Mouse (Mus musculus) forebrain, embryonic 10.5 days (tissue): ENCODE results near the gene Hoxd8. TPM values are rescaled to one million over a fixed set of nuclear protein-coding genes. Genes with fewer than 3 reads are reported as not detected.
A peak's percentile ranks its signal among the peaks of the same experiment; 100 is the strongest.

Source experiments
- DNase-seq: peaks from one replicate; pipeline ENCODE4 v3.0.0-alpha.2; 2017; ENCODE audit warnings: low spot score; ENCODE audit errors: extremely low spot score
- H3K27ac ChIP-seq: fragments of 300-500 bp; sonication (generic); 2 replicates; pipeline ENCODE4 v1.5.1; 2016; ENCODE audit warnings: mild to moderate bottlenecking
- H3K27me3 ChIP-seq: fragments of 300-500 bp; sonication (generic); 2 replicates; pipeline ENCODE4 v1.6.1; 2016; ENCODE audit warnings: mild to moderate bottlenecking; ENCODE audit not compliant: poor library complexity, severe bottlenecking
- H3K36me3 ChIP-seq: fragments of 300-500 bp; sonication (generic); replicated peaks from 2 replicates; pipeline ENCODE4 v1.6.1; 2016; ENCODE audit warnings: mild to moderate bottlenecking, moderate library complexity
- H3K4me1 ChIP-seq: fragments of 300-500 bp; sonication (generic); 2 replicates; pipeline ENCODE4 v1.6.1; 2016
- H3K4me3 ChIP-seq: fragments of 300-500 bp; sonication (generic); 2 replicates; pipeline ENCODE4 v1.5.1; 2016; ENCODE audit warnings: mild to moderate bottlenecking, moderate library complexity
- H3K9me3 ChIP-seq: fragments of 300-500 bp; sonication (generic); 2 replicates; pipeline ENCODE4 v1.6.1; 2016; ENCODE audit warnings: mild to moderate bottlenecking, moderate library complexity
- WGBS: fragments of 180-500 bp; shearing (Covaris S2); methylation state at CpG from one replicate; pipeline ENCODE4 v1.1.7; 2016; 5-methylcytosine and 5-hydroxymethylcytosine counted together
- polyA plus RNA-seq: library from polyadenylated mRNA; unstranded; fragments of >200 nt; fragmentation: Nextera tagmentation; extraction: Ambion mirVana; gene quantifications from 2 replicates; pipeline ENCODE4 v1.2.1, GENCODE M21; 2016

Hoxd8 gene
- polyA plus RNA-seq, 1 experiment from 2014 or later = not detected

DNA sequence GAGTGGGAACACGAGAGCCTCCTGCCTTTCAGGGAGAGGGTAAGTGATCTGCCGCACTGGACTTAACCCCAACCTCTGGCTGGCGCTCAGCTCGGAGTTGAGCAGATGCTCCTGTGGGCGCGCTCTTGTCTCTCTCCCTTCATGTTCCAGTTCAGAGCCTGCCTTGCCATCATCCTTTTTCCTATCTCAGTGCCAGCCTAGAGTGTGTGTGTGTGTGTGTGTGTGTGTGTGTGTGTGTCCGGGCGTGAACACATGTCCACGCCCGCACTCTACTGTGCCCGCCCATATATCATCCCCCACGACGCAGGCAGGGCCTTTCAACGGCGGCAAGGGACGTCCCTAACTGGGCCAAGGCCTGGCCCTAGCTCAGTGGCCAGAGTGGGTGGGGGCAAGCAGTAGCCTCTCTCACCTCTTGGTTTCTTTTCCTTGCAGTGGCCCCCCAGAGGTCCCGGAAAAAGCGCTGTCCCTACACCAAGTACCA is 20.9 kb upstream of the Hoxd8 start:
- no peak for DNase-seq
- WGBS = under 1% methylated on average over 18 of the region's 18 CpGs
- H3K36me3 ChIP-seq = no peaks in the 10 kb centered on the region
- H3K27me3 ChIP-seq = peaks cover 100% of the 10 kb centered on the region
- peaks cover 15% of the 10 kb centered on the region for H3K4me1 ChIP-seq
- no peak overlapping the region for H3K27ac ChIP-seq
- no peaks in the 10 kb centered on the region for H3K9me3 ChIP-seq
- no peak overlapping the region for H3K4me3 ChIP-seq

DNA sequence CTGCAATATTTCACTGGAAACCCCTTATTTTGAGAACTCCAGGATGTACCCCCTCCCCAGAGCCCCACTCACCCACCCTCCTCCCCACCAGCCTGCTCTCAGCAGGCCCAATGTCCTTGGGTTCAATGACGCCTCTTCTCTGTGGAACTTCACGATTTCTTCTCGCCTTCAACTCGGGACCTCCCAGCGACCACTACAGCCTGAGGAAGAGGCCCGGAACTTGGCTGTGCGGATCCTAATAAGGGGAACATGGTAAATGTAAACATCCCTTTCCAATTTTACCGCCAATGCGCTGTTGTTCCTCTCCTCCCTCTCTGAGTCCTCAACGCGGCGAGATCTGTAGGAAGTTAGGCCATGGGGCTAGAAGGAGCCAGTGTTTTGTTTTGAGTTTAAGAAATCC is 20.3 kb upstream of the Hoxd8 start:
- no peak overlapping the region for H3K27ac ChIP-seq

DNA sequence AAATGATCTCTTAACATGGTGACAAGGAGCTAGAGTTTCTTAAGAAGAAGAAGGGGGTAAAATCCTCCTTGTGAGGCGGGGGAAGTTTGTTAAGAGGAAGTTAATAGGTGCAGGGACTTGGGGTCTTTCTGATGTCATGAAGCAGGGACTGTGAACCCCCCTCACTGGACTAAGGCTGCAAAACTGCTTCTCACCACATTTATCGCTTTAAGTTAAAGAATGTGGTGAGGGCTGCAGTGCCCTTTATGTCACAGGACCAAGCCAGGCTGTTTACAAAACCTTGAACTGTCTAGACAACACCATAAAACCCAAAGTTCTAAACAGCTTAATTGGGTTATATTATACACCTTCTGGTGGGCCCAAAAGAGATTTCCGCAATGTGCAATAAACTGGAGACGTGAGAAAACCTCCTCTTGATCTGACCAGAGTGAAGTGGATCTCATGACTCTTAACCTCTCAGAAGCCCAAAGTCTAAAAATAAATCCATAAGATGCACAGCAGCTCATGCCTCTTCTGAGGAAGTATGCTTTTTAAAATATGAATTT is 19.3 kb upstream of the Hoxd8 start:
- peaks cover 100% of the 10 kb centered on the region for H3K27me3 ChIP-seq
- DNase-seq = no peak
- no peak overlapping the region for H3K4me3 ChIP-seq
- H3K36me3 ChIP-seq = no peaks in the 10 kb centered on the region
- 10% methylated on average over 4 of the region's 4 CpGs for WGBS
- H3K9me3 ChIP-seq = no peaks in the 10 kb centered on the region
- peaks cover 15% of the 10 kb centered on the region for H3K4me1 ChIP-seq
- no peak overlapping the region for H3K27ac ChIP-seq

More for the DNA sequence above, 20.3 kb upstream of the Hoxd8 start:
- 1% methylated on average over 12 of the region's 12 CpGs for WGBS
- Histone ChIP-seq H3K4me3 (no peak overlapping the region), H3K27me3 (peaks cover 100% of the 10 kb centered on the region), H3K36me3 (no peaks in the 10 kb centered on the region), H3K9me3 (no peaks in the 10 kb centered on the region), H3K4me1 (peaks cover 15% of the 10 kb centered on the region)
- DNase-seq = no peak

DNA sequence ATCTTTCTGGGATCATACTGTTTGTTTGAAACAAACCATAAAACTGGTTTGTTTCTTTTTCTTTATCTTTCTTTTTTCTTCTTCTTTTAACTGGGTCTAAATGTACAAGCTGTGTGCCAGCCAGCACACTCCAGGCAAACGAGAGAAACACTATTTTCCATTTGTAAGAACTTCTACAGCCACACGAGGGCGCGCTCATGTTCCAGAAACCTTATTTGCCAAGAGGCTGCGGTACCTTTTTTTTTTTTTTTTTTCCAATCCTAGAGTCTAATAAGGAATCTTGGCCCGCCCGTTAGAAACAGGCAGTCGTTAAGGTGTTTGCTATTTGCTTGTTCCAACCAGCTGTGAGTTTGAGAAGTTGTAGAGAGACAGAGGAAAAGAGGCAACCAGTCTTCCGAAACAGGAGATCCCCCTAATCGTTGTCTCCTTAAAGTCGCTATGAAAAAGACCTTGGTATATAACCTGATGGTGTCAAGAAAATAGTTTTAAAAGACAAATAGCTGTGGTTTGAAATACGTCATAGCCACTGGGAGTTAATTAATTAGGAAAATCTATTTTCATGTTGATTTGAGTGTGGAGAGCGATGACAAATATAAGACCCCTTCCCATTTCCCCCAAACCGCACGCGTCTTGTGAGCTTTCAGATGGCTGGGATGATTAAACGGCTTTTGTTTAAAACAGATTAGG is 18.0 kb upstream of the Hoxd8 start:
- WGBS = 5% methylated on average over 17 of the region's 17 CpGs
- Histone ChIP-seq H3K4me1 (peaks cover 21% of the 10 kb centered on the region), H3K4me3 (no peak overlapping the region), H3K27me3 (peaks cover 100% of the 10 kb centered on the region), H3K36me3 (no peaks in the 10 kb centered on the region), H3K9me3 (no peaks in the 10 kb centered on the region), H3K27ac (no peak overlapping the region)
- DNase-seq = no peak

DNA sequence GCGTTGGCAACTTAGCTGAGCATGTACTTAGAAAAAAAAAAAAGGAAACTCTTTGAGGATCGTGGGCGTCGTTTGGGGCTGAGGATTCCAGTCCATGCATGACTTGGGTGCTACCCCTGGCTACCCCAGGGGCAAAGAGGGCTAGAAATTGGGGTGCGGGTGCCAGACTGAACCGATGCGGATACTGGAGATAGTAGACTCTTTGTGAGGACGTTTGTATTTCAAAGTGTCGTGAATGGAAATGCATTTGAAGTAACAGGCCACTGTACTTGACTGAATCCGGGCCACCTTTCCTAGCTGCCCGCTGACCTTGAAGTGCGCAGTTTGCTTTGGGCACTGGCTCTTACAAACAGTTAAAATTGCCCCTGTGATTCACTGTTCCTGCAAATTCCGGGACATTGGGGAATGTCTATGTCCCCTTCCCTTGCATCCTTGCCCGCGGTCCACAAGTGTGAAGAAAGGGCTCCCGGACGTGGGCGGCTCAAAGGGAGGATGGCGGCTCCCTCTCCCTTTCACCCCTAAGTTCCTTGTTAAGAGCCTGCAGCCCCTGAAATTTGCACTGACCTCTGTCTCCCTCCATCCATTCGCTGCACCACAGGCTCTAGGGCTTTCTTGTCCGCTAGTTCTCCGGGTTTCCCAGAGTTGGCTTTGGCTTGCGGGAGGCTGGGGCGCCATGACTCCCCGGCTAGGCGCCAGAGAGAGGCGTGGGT is 17.3 kb upstream of the Hoxd8 start:
- DNase-seq = no peak
- WGBS = under 1% methylated on average over 27 of the region's 27 CpGs
- H3K4me1 ChIP-seq = peaks cover 17% of the 10 kb centered on the region

DNA sequence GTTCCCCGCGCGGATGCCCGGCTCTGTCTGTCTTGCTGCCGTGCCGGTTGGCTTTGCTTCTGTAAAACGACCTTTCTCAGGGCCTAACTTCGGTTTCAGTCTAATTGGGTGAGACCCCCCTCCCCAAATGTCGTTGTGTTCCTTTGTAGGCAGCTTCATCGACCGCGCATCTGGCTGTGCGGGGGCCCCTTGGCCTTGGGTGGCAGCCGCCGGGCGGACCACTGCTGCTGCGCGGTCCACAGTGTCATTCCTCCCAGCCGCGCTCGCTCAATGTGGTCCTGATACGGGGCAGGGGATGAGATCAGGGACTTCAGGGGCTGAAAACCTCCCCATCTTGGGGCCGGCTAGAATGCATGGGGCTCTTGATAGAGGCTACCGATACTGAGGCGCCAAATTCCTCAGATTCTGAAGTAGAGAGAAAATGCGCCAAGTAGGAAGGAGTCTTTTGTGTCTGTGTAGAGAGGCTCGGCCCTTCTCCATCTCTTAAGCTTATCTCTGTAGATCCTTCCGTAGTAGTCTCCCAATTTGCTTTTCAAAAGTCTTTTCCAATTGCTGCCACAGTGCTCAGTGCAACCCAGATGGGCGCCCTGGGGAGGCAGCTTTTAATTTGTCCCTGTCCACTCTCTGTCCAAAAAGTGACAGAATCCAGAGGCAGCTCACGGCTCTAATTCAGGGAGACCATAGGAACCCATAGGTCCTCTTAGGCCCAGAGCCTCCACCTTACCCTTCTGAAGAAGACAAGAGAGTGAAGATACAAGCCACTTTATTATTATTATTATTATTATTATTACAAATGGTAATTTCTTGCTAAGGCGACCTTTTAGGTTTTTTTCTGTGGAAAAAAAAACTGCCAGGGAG is 16.5 kb upstream of the Hoxd8 start:
- H3K4me1 ChIP-seq = peaks cover 10% of the 10 kb centered on the region
- no peak overlapping the region for H3K4me3 ChIP-seq
- H3K27ac ChIP-seq = no peak overlapping the region
- H3K9me3 ChIP-seq = no peaks in the 10 kb centered on the region
- DNase-seq = no peak
- H3K36me3 ChIP-seq = no peaks in the 10 kb centered on the region
- peaks cover 100% of the 10 kb centered on the region for H3K27me3 ChIP-seq
- WGBS = 1% methylated on average over 31 of the region's 31 CpGs

More for the DNA sequence above, 17.3 kb upstream of the Hoxd8 start:
- H3K27me3 ChIP-seq = peaks cover 100% of the 10 kb centered on the region
- no peak overlapping the region for H3K4me3 ChIP-seq
- H3K27ac ChIP-seq = no peak overlapping the region
- no peaks in the 10 kb centered on the region for H3K9me3 ChIP-seq
- H3K36me3 ChIP-seq = no peaks in the 10 kb centered on the region

DNA sequence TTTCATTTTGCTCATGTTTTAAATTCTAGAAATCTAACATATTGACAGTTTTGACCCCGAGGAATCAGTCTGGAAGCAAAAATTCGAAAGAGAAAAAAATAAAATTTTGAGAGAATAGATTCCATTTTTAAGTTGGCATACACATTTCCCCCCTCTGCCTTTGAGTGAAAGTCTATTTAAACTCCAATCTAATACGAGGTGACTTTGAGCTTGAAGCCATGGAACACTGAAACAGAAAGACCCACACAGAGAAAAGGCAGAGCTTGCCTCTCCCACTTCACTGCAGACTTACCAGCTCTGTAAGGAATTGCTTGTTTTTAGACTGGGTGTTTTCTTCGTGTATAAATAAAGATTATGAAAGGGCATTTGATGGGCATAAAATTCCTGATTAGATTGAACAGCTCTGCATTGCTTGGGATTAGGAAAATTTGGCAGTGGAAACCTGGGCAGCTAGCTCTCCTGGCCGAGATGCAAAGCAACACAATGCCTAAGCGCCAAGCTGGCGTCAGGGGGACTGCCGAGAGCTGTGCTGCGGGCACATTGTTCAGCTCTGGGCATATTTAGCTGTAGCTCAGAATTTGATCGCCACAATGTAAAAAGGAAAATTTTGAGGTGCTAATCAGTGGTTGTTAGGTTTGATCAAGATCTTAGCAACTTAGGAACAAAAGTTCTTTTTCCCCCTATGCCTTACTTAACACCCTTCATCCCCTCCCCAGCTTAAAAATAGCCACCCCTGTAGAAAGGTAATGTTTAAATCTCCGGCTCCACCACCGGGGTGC is 15.4 kb upstream of the Hoxd8 start:
- WGBS = 4% methylated on average over 12 of the region's 12 CpGs
- DNase-seq = no peak
- H3K27me3 ChIP-seq = peaks cover 100% of the 10 kb centered on the region
- peaks cover 8% of the 10 kb centered on the region for H3K4me1 ChIP-seq
- H3K36me3 ChIP-seq = no peaks in the 10 kb centered on the region
- H3K4me3 ChIP-seq = no peak overlapping the region
- H3K9me3 ChIP-seq = no peaks in the 10 kb centered on the region
- no peak overlapping the region for H3K27ac ChIP-seq

DNA sequence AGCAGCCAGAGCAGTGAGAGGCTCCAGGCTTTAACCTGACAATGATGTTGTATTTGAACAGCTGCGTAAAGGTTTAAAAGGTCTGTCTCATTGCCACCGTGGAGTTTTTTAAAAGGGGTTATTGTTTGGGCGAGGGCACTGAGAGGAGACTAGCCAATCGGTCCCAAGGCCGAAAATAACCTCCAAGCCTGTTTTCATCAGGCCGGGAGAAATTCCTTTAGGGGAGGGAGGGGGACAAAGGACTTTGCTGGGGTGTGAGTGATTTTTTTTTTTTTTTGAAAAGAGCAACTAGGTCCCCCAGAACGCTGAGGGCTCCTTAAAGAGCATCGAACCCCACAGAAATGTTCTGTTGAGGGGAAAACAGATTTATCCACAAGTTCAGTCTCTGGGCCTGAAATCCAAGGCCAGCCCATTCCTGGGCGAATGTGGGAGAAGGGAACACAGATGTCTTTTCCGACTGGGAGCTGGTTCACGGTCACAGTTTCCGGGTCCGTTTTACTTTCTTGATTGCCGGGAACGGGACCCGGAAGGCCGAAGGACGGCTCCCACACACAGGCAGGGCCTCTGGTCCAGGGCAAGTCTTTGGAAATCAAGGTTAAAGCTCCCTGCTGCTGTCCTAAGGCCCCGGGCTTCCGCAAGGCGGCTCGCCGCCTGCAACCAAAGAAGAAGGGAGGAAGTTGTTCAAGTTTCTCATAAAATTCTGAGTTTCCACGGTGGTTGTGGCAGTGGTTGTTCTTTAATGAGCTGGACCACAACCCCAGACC is 14.7 kb upstream of the Hoxd8 start:
- 2% methylated on average over 24 of the region's 24 CpGs for WGBS
- Histone ChIP-seq H3K27ac (no peak overlapping the region), H3K9me3 (no peaks in the 10 kb centered on the region), H3K27me3 (peaks cover 100% of the 10 kb centered on the region), H3K4me1 (peaks cover 8% of the 10 kb centered on the region), H3K36me3 (no peaks in the 10 kb centered on the region), H3K4me3 (no peak overlapping the region)
- no peak for DNase-seq

DNA sequence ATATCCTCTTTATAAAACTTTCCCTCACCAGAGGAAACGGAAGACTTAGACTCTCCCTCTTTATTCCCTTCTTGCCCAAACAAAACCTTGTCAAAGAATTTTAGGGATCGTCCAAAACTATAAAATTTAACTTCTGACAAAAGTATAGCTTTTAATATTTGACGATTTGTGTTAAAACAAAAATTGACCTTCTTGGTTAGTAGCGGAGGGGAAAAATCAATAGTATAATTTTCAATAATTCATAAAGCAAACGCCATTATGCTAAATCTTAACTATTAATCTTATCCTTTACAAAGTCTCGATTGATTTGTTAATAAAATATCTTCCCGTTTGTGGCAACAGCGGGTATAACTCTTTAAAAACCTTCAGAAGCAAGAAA is 14.1 kb upstream of the Hoxd8 start:
- Histone ChIP-seq H3K27ac (no peak overlapping the region), H3K27me3 (peaks cover 100% of the 10 kb centered on the region), H3K4me3 (no peak overlapping the region), H3K36me3 (no peaks in the 10 kb centered on the region), H3K9me3 (no peaks in the 10 kb centered on the region), H3K4me1 (peaks cover 8% of the 10 kb centered on the region)
- no peak for DNase-seq
- 8% methylated on average over 8 of the region's 8 CpGs for WGBS

DNA sequence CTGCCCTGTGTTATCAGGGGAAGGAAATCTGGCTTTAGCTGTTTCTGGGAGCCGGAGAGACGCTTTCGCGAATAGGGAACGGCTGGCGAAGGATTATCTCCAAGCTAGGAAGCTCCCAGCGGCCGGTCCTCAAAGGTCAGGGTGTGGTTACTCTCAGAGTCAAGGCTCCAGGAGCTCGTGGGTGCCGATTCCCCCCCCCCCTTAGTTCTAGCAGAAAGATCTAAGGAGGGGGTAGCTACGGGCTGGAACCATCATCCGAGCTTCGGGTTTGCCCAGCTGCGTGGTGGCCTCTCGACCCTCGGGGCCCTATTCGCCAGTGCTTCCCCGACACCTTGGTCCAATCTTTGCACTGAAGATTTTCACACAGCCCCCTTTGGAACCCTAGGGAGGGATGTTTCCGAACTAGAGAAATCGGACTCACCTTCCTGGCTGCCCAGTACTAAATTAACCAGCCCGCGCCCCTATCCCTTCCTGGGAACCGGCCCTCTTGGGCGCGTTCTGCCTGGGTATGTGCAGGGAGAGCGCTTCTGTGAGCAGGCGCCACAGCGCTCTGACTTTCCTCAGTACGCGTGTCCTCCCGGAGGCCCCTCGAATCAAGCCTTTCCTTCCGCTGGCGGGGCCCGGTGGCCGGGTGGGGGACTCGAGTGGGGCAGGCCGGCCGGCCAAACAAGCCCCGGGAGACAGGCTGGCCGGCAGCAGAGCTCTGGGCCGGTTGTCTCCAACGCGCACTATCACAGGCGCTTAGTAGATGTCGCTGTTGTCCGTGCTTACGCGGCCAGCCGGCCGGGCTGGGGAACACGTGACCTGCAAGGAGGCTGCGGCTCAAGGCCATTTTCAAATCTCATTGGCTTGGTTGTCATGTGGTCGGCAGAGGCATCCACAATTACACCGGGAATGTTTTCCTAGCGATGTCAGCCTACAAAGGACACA is 13.1 kb upstream of the Hoxd8 start, which contains the start of gene Hoxd10:
Gene Hoxd10, plus strand, starts transcription at position 903 of the 930 bp plus-strand sequence.
- H3K27ac ChIP-seq = no peak within 1 kb of the TSS
- no peaks in the 10 kb centered on the region for H3K36me3 ChIP-seq
- peaks cover 100% of the 10 kb centered on the region for H3K27me3 ChIP-seq
- under 1% methylated on average over 56 of the region's 56 CpGs for WGBS
- no peaks in the 10 kb centered on the region for H3K9me3 ChIP-seq
- peak; percentile 83 for DNase-seq
- H3K4me1 ChIP-seq = peaks cover 8% of the 10 kb centered on the region
- peak within 1 kb of the TSS; percentile 11; the same call in 1 of the 2 replicates for H3K4me3 ChIP-seq
